Mouse (Mus musculus): ENCODE results near the gene Egfl8. TPM values are rescaled to one million over a fixed set of nuclear protein-coding genes. Genes with fewer than 3 reads are reported as not detected.
A peak's percentile ranks its signal among the peaks of the same experiment; 100 is the strongest.

The Egfl8 gene
- 3.0 and 3.4 TPM in 2 replicates for polyA plus RNA-seq (2016; fragmentation: Nextera tagmentation; extraction: Ambion mirVana)

DNA sequence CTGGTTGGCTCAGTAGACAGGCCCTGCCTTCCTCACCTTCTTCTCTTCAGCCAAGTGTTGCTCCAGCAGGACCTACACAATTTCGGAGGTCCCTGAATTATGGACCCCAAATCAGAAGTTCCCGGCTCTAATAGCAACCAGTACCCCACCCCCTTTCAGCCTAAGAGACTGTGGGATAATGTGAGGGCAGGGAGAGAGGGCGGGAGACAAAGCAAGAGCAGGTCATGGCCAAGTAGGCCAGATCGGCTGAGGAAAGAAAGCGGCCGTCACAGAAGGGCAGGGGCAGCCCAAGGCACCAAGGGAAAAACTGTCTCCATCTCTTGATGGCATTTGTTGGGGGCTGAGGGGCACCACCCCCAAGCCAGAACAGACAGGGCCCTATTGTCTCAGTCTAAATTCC is at the start of gene Egfl8:
Gene Egfl8, minus strand, starts transcription at position 101 of the 400 bp plus-strand sequence.
- no peak within 1 kb of the TSS for H3K27ac ChIP-seq
- ATAC-seq (ENCODE audit: insufficient number of reproducible peaks, insufficient read depth, low FRiP score, low TSS enrichment, low read depth): no peak
- H3K9ac ChIP-seq (replicated peaks): peak within 1 kb of the TSS; percentile 31; the same call in 1 of the 2 replicates
- H3K36me3 ChIP-seq: peaks cover 74% of the 10 kb centered on the region
- H3K9me3 ChIP-seq: no peaks in the 10 kb centered on the region
- H3K4me2 ChIP-seq: no peak within 1 kb of the TSS
- H3K4me1 ChIP-seq (replicated peaks): no peaks in the 10 kb centered on the region
- no peaks in the 10 kb centered on the region for H3K27me3 ChIP-seq
- 77% methylated on average over 6 of the region's 6 CpGs for WGBS
- H3K4me3 ChIP-seq (replicated peaks): no peak within 1 kb of the TSS

DNA sequence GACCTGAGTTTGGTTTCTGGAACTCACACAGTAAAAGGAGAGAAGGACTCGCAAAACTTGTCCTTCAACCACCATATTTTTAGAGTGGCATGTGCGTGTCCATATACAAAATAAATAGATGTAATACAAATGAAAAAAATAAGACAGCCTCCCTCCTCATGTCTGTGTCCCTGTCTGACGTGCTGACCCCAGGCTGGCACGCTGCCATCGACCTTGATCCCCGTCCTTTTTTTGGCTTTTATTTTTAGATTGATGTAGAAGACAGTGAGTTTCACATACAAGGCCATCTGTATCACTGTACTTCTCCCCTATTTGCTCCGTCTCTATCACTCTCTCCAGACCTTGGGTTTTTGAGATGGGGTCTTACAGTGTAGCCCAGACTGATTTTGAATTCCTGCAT is 48.7 kb upstream of the Egfl8 start:
- H3K9ac ChIP-seq (replicated peaks): no peak overlapping the region
- H3K4me2 ChIP-seq: no peak overlapping the region
- ATAC-seq (ENCODE audit: insufficient number of reproducible peaks, insufficient read depth, low FRiP score, low TSS enrichment, low read depth): no peak
- no peak overlapping the region for H3K4me3 ChIP-seq (replicated peaks)
- no peak overlapping the region for H3K27ac ChIP-seq
- peaks cover 15% of the 10 kb centered on the region for H3K4me1 ChIP-seq (replicated peaks)
- H3K36me3 ChIP-seq: no peaks in the 10 kb centered on the region
- 78% methylated on average over 7 of the region's 7 CpGs for WGBS
- no peaks in the 10 kb centered on the region for H3K9me3 ChIP-seq
- peaks cover 71% of the 10 kb centered on the region for H3K27me3 ChIP-seq

DNA sequence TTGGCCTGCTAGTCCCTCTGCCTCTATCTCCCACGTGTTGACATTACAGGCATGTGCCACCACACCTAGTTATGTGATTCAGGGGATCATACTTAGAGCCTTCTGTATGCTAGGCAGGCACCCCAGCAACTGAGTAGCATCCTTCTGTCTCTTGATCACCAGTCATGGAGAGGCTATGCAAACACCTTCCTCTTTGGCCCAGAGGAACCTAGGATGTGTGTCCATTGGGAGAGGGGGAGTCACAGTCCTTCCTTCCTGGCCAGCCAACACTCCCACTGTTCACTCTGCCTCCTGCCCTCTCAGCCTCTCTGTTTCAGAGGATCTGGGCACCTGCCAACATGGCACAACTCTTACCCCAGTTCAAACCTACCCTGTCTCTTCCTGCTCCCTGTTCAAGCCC is 47.8 kb upstream of the Egfl8 start:
- Histone ChIP-seq H3K4me2 (no peak overlapping the region), H3K9me3 (no peaks in the 10 kb centered on the region), H3K27ac (no peak overlapping the region), H3K4me3 (replicated peaks) (no peak overlapping the region), H3K36me3 (no peaks in the 10 kb centered on the region), H3K27me3 (peaks cover 73% of the 10 kb centered on the region), H3K4me1 (replicated peaks) (peaks cover 15% of the 10 kb centered on the region), H3K9ac (replicated peaks) (no peak overlapping the region)
- ATAC-seq (ENCODE audit: insufficient number of reproducible peaks, insufficient read depth, low FRiP score, low TSS enrichment, low read depth): no peak
- 42% methylated on average over 1 of the region's 1 CpGs for WGBS

DNA sequence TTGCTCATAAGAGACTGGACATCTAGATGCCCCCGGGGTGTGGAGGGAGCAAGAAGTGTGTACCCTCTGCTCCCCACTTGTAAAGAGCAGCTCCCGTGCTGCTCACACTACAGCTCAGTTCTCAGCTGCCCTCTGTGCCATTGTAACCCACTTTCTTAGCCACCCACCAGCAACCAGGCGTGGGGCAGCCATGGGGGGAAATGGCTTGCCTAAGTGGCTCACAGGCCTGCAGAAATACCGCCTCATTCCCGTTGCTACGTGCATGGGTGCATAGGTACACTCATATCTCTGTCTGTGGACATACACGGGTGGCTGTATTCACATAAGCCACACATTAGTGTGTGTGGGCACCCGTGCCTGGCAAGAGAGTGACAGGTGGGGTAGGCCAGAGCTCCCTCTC is 47.2 kb upstream of the Egfl8 start:
- H3K36me3 ChIP-seq: no peaks in the 10 kb centered on the region
- no peaks in the 10 kb centered on the region for H3K9me3 ChIP-seq
- no peak for ATAC-seq (ENCODE audit: insufficient number of reproducible peaks, insufficient read depth, low FRiP score, low TSS enrichment, low read depth)
- no peak overlapping the region for H3K4me2 ChIP-seq
- peaks cover 15% of the 10 kb centered on the region for H3K4me1 ChIP-seq (replicated peaks)
- no peak overlapping the region for H3K9ac ChIP-seq (replicated peaks)
- WGBS: 75% methylated on average over 8 of the region's 8 CpGs
- H3K4me3 ChIP-seq (replicated peaks): no peak overlapping the region
- no peak overlapping the region for H3K27ac ChIP-seq
- peaks cover 75% of the 10 kb centered on the region for H3K27me3 ChIP-seq

DNA sequence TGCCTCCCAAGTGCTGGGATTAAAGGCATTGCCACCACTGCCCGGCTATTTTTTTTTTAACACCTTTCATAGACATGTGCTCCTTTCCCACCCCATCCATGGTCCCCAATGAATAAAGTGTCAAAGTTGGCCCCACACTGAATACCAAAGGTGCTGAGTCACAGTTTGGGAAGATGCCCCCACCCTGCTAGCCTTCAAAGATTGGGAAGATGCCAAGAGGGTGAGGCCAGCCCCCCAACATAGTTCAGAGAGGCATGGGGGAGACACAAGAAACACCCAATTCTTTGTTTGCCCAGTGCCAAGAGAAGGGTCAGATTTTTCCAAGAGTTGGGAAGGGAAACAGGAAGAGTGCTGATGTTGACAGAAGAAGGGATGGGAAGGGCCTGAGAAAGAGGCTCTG is 46.7 kb upstream of the Egfl8 start:
- H3K9ac ChIP-seq (replicated peaks): no peak overlapping the region
- no peaks in the 10 kb centered on the region for H3K36me3 ChIP-seq
- H3K27me3 ChIP-seq: peaks cover 75% of the 10 kb centered on the region
- H3K4me2 ChIP-seq: no peak overlapping the region
- peaks cover 15% of the 10 kb centered on the region for H3K4me1 ChIP-seq (replicated peaks)
- 94% methylated on average over 1 of the region's 1 CpGs for WGBS
- no peak for ATAC-seq (ENCODE audit: insufficient number of reproducible peaks, insufficient read depth, low FRiP score, low TSS enrichment, low read depth)
- H3K27ac ChIP-seq: no peak overlapping the region
- H3K9me3 ChIP-seq: no peaks in the 10 kb centered on the region
- no peak overlapping the region for H3K4me3 ChIP-seq (replicated peaks)

DNA sequence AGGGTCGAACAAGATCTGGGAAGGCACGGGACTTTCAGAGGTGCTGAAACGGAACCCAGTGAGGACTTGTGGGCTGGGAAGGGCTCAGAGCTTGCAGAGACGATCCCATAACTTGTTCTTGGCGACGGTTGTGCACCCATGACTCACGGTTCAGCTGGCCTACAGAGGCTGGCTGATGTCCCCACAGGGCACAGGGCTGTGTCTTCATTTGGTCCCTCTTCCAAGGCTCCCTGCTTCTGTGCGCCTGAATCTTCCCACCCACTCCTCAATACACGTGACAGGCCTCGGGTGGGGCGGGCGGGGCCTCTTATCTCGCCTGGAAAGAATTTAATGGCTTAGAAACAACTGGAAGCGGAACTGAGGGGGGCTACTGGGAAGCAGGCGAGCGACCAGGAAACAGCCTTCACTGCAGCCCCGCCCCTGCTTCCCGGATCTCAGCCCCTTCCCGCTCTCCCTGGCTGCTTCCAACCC is 45.4 kb upstream of the Egfl8 start:
- Histone ChIP-seq H3K9ac (replicated peaks) (0 out of 2 replicates have a peak overlapping the region, but pooled peaks have one; percentile 1), H3K9me3 (no peaks in the 10 kb centered on the region), H3K27me3 (peaks cover 71% of the 10 kb centered on the region), H3K27ac (no peak overlapping the region), H3K4me1 (replicated peaks) (peaks cover 18% of the 10 kb centered on the region), H3K36me3 (no peaks in the 10 kb centered on the region), H3K4me3 (replicated peaks) (peak overlapping the region; percentile 19; the same call in 1 of the 2 replicates), H3K4me2 (peak overlapping the region; percentile 42)
- ATAC-seq (ENCODE audit: insufficient number of reproducible peaks, insufficient read depth, low FRiP score, low TSS enrichment, low read depth): no peak
- WGBS: 7% methylated on average over 19 of the region's 19 CpGs

DNA sequence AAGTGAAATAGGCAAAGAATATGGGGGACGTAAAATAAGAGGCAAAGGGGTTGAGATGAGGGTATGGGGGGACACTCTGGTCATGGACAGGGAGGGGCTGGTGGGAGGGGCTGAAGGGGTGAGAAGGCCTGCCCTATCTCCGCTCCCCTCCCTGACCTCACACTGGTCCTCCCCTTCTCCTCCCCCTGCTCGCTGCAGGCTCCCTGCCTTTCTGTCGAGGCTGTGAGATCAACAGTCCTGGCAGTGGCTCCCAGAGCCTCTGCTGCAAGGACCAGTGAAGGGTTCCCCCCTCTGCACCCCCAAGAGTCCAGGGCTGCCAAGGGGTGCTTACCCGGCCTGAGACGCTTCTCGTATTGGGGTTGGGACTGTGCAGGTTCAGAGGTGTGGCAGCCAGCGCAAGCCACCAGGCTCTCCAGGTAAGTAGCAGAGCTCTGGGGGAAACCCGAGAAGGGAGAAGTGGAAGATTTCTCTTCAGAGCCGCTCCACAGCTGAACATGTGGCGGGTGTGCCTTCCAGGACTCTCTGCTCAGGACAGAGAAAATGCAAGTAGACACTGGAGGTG is 44.6 kb upstream of the Egfl8 start:
- Histone ChIP-seq H3K4me2 (peak overlapping the region; percentile 42; the same call in 1 of the 2 replicates), H3K27ac (no peak overlapping the region), H3K9ac (replicated peaks) (no peak overlapping the region), H3K4me1 (replicated peaks) (peaks cover 19% of the 10 kb centered on the region), H3K36me3 (peaks cover 2% of the 10 kb centered on the region; the same call in 1 of the 2 replicates), H3K27me3 (peaks cover 64% of the 10 kb centered on the region), H3K9me3 (no peaks in the 10 kb centered on the region), H3K4me3 (replicated peaks) (no peak overlapping the region)
- WGBS: 25% methylated on average over 11 of the region's 11 CpGs
- no peak for ATAC-seq (ENCODE audit: insufficient number of reproducible peaks, insufficient read depth, low FRiP score, low TSS enrichment, low read depth)

DNA sequence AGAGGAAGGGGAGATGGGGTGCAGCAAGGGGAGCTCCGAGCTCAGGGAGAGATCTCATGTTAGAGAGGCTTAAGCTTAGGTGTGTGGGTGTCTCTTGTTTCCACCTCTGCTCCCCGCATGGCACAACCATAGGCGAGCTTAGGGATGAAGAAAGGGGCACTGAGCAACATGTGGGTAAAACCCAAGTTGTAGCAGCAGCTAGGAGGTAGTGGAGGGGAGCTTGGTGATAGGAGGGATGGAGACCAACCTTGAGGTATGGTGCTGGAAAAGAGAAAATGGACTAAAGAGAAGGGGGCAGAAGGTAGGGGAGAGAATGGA is 44.1 kb upstream of the Egfl8 start:
- Histone ChIP-seq H3K9ac (replicated peaks) (no peak overlapping the region), H3K27ac (no peak overlapping the region), H3K4me1 (replicated peaks) (peaks cover 19% of the 10 kb centered on the region), H3K4me3 (replicated peaks) (no peak overlapping the region), H3K9me3 (no peaks in the 10 kb centered on the region), H3K36me3 (peaks cover 6% of the 10 kb centered on the region; the same call in 1 of the 2 replicates), H3K4me2 (no peak overlapping the region), H3K27me3 (peaks cover 59% of the 10 kb centered on the region)
- no peak for ATAC-seq (ENCODE audit: insufficient number of reproducible peaks, insufficient read depth, low FRiP score, low TSS enrichment, low read depth)
- 55% methylated on average over 3 of the region's 3 CpGs for whole genome bisulfite sequencing

DNA sequence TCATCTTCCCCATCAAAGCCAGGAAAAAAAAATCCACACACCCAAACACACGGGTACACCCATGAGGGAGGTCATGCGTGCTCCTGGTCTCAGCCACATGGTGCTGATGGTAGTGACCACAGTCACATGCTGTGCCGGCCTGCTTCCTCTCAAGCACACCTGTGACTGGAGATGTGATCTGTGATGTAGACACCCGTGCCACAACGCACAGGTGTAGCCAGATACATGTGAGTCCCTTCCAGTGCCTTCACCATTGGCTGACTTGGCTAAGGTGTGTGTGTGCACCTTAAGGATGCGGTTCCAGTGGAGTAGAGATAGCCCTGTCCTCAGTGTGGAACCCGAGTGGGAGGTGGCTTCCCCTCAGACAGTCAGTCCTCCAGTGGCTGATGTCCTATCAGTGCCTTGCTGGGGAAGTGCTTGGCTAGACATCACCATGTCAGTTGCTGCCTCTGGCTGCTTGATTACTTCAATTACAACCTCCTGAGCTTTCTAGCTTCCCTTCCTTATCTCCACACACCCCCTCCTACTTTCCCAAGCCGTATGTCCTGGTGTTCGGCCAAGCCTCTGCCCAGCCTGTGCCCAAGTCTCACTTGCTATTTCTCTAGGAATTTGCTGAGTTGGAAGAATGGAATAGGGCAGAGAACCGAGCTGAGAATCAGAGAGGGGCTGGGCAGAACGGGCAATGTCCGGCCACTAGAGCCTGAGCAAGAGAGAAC is 43.6 kb upstream of the Egfl8 start:
- H3K27ac ChIP-seq: no peak overlapping the region
- H3K9ac ChIP-seq (replicated peaks): no peak overlapping the region
- H3K27me3 ChIP-seq: peaks cover 57% of the 10 kb centered on the region
- H3K4me1 ChIP-seq (replicated peaks): peaks cover 19% of the 10 kb centered on the region
- no peaks in the 10 kb centered on the region for H3K9me3 ChIP-seq
- H3K4me2 ChIP-seq: no peak overlapping the region
- 63% methylated on average over 12 of the region's 12 CpGs for WGBS
- H3K36me3 ChIP-seq: peaks cover 12% of the 10 kb centered on the region
- no peak for ATAC-seq (ENCODE audit: insufficient number of reproducible peaks, insufficient read depth, low FRiP score, low TSS enrichment, low read depth)
- no peak overlapping the region for H3K4me3 ChIP-seq (replicated peaks)

DNA sequence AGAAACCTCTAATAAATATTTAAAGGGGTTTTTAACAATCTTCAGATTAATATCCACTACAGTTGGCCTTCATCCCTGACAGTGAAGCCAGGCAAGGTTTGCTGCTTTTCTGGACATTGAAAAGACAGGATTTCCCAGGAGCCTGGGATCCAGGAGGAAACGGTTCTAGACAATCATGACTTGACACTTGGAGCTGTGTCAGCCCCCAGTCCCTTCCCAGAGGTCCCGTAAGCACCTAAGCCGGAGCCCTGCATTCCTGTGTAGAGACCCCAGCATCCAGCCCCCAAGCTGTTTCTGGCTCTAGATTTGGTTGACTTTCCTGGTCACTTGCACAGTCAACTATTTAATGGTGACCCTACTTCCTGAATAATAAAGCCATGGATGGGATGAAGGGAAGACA is 42.8 kb upstream of the Egfl8 start:
- peaks cover 52% of the 10 kb centered on the region for H3K27me3 ChIP-seq
- H3K27ac ChIP-seq: no peak overlapping the region
- H3K9ac ChIP-seq (replicated peaks): no peak overlapping the region
- H3K4me3 ChIP-seq (replicated peaks): no peak overlapping the region
- H3K4me1 ChIP-seq (replicated peaks): peaks cover 19% of the 10 kb centered on the region
- H3K4me2 ChIP-seq: no peak overlapping the region
- peaks cover 19% of the 10 kb centered on the region for H3K36me3 ChIP-seq
- ATAC-seq (ENCODE audit: insufficient number of reproducible peaks, insufficient read depth, low FRiP score, low TSS enrichment, low read depth): no peak
- H3K9me3 ChIP-seq: no peaks in the 10 kb centered on the region
- WGBS: 78% methylated on average over 3 of the region's 3 CpGs

DNA sequence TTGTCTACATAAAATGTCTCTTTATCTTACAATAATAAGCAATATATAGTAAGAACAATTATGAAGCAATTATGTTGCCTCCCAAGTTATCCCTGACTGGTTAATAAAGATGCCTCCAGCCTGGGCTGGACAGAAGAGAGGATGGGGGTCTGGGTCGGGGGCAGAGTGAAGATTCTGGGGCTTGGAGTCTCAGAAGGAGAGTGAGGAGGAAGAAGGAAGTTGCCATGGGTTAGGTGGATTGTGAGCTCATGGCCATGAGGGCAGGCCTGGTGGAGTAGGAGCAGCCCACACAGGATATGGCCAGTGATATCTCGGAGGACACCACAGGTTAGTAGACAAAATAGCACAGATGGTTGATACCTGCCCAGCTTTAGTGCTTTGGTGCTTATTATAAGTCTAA is 42.4 kb upstream of the Egfl8 start:
- no peak for ATAC-seq (ENCODE audit: insufficient number of reproducible peaks, insufficient read depth, low FRiP score, low TSS enrichment, low read depth)
- Histone ChIP-seq H3K36me3 (peaks cover 24% of the 10 kb centered on the region), H3K9ac (replicated peaks) (no peak overlapping the region), H3K9me3 (no peaks in the 10 kb centered on the region), H3K4me1 (replicated peaks) (peaks cover 19% of the 10 kb centered on the region), H3K4me2 (no peak overlapping the region), H3K27me3 (peaks cover 48% of the 10 kb centered on the region), H3K27ac (no peak overlapping the region), H3K4me3 (replicated peaks) (no peak overlapping the region)
- WGBS: 77% methylated on average over 2 of the region's 2 CpGs

Measured in limb, embryonic 12.5 days (tissue).